Mouse (Mus musculus) ovary, postnatal 10 days (tissue): Measurements from ENCODE around the gene Spryd4.
"Not testable (repeated sequence)": the region's sequence is repeated elsewhere in the genome, so short reads cannot be mapped to it uniquely, and the experiment has no call there.

Experiments
- DNase-seq: peaks from one replicate; pipeline ENCODE4 v3.0.0; 2022; ENCODE audit warnings: low spot score

Spryd4 gene

GRCm38 (mm10) chr10:128211390-128212108 lies at the start of gene Spryd4:
Gene Spryd4, minus strand, starts transcription at chr10:128211807.
- peak; percentile 82 for DNase-seq

- DNase-seq, result not testable (repeated sequence)
These were observed 48.8 kb upstream of the Spryd4 start for GRCm38 (mm10) chr10:128260376-128260775.

GRCm38 (mm10) chr10:128259946-128260345 lies 48.3 kb upstream of the Spryd4 start:
- DNase-seq, result no peak

- no peak for DNase-seq
These were observed 47.3 kb upstream of the Spryd4 start for GRCm38 (mm10) chr10:128258953-128259352.

- no peak for DNase-seq
These were observed 44.7 kb upstream of the Spryd4 start for GRCm38 (mm10) chr10:128256328-128256727.

GRCm38 (mm10) chr10:128255925-128256324 lies 44.3 kb upstream of the Spryd4 start:
- no peak for DNase-seq

GRCm38 (mm10) chr10:128253677-128254255 lies 42.2 kb upstream of the Spryd4 start, which contains the start of gene Apon:
Gene Apon, plus strand, starts transcription at chr10:128254096.
- no peak for DNase-seq

GRCm38 (mm10) chr10:128250565-128250964 lies 39.0 kb upstream of the Spryd4 start:
- DNase-seq, result no peak

GRCm38 (mm10) chr10:128247020-128247732 lies 35.6 kb upstream of the Spryd4 start:
- no peak for DNase-seq

GRCm38 (mm10) chr10:128244121-128244520 lies 32.5 kb upstream of the Spryd4 start:
- no peak for DNase-seq

- no peak for DNase-seq
These were observed 31.6 kb upstream of the Spryd4 start for GRCm38 (mm10) chr10:128243252-128243651.

- DNase-seq, result no peak
These were observed 28.5 kb upstream of the Spryd4 start for GRCm38 (mm10) chr10:128240131-128240530.

GRCm38 (mm10) chr10:128239140-128239539 lies 27.5 kb upstream of the Spryd4 start:
- no peak for DNase-seq

- no peak for DNase-seq
These were observed 26.3 kb upstream of the Spryd4 start for GRCm38 (mm10) chr10:128237807-128238480.

- DNase-seq, result no peak
These were observed 24.7 kb upstream of the Spryd4 start for GRCm38 (mm10) chr10:128236321-128236720.

- DNase-seq, result no peak
These were observed 20.9 kb upstream of the Spryd4 start for GRCm38 (mm10) chr10:128232420-128232985.

- peak; percentile 89 for DNase-seq
These were observed 20.3 kb upstream of the Spryd4 start, which contains the start of gene Timeless for GRCm38 (mm10) chr10:128231697-128232419. Gene Timeless, plus strand, starts transcription at chr10:128232065.

- DNase-seq, result no peak
These were observed 19.5 kb upstream of the Spryd4 start for GRCm38 (mm10) chr10:128231146-128231545.

- DNase-seq, result no peak
These were observed 19.0 kb upstream of the Spryd4 start for GRCm38 (mm10) chr10:128230582-128230981.

- DNase-seq, result no peak
These were observed 16.4 kb upstream of the Spryd4 start for GRCm38 (mm10) chr10:128228009-128228408.

GRCm38 (mm10) chr10:128227592-128227991 lies 16.0 kb upstream of the Spryd4 start:
- DNase-seq, result no peak
